Mouse (Mus musculus) small intestine, adult 2 months (tissue): Measurements from ENCODE around the gene Meis1. TPM values are rescaled to one million over a fixed set of nuclear protein-coding genes. Genes with fewer than 3 reads are reported as not detected.

ENCODE experiments used
- H3K27ac ChIP-seq: fragments of 200-500 bp; 2 replicates; pipeline ENCODE4 v1.5.1; 2012; ENCODE audit warnings: low read depth, low read length, control low read depth, inconsistent platforms; ENCODE audit not compliant: insufficient read depth
- H3K27me3 ChIP-seq: fragments of 200-500 bp; 2 replicates; pipeline ENCODE4 v1.6.1; 2012; ENCODE audit warnings: mild to moderate bottlenecking, moderate library complexity, low read length, inconsistent platforms; ENCODE audit not compliant: control insufficient read depth, insufficient read depth
- H3K36me3 ChIP-seq: fragments of 200-500 bp; 2 replicates; pipeline ENCODE4 v1.6.1; 2012; ENCODE audit warnings: mild to moderate bottlenecking, low read length, control low read depth, inconsistent platforms; ENCODE audit not compliant: control insufficient read depth, insufficient read depth
- H3K4me1 ChIP-seq: fragments of 200-500 bp; 2 replicates; pipeline ENCODE4 v1.6.1; 2012; ENCODE audit warnings: low read length, inconsistent platforms, mixed read lengths; ENCODE audit not compliant: control insufficient read depth, insufficient read depth, insufficient read length
- H3K4me3 ChIP-seq: fragments of 200-500 bp; 2 replicates; pipeline ENCODE4 v1.5.1; 2012; ENCODE audit warnings: low read depth, mild to moderate bottlenecking, control low read depth, inconsistent platforms, low read length, moderate library complexity
- CTCF ChIP-seq: fragments of 200-500 bp; IDR thresholded peaks from 2 replicates; pipeline ENCODE4 v1.5.1; 2012; ENCODE audit warnings: low read depth, mild to moderate bottlenecking, control low read depth, inconsistent platforms, low read length, moderate library complexity, mixed read lengths; ENCODE audit not compliant: insufficient replicate concordance, insufficient read length; ENCODE audit errors: extremely low read depth
- POLR2A ChIP-seq: fragments of 200-500 bp; IDR thresholded peaks from 2 replicates; pipeline ENCODE4 v1.6.1; 2012; ENCODE audit warnings: low read depth, mild to moderate bottlenecking, control low read depth, inconsistent platforms, low read length, moderate library complexity
- WGBS: fragments of 180-500 bp; shearing (Covaris S2); methylation state at CpG from one replicate; pipeline ENCODE4 v1.1.7; 2018; 5-methylcytosine and 5-hydroxymethylcytosine counted together
- polyA plus RNA-seq: library from polyadenylated mRNA; depleted of rRNA; stranded (reverse); fragments of >200 nt; gene quantifications from 2 replicates; pipeline ENCODE4 v1.2.3, GENCODE M21; 2012

The Meis1 gene
- polyA plus RNA-seq, 1 experiment, result 4.0 TPM

GRCm38 (mm10) chr11:19014113-19014440 lies 4.7 kb downstream of the Meis1 start:
- Histone ChIP-seq H3K27ac (0 out of 2 replicates have a peak overlapping the region, but pooled peaks have one; percentile 39), H3K4me3 (peak overlapping the region; percentile 56), H3K27me3 (peaks cover 15% of the 10 kb centered on the region), H3K36me3 (no peaks in the 10 kb centered on the region), H3K4me1 (no peaks in the 10 kb centered on the region; the same call in 1 of the 2 replicates)
- 46% methylated on average over 12 of the region's 12 CpGs for WGBS
- no peak for TF ChIP-seq CTCF
- no peak for TF ChIP-seq POLR2A

GRCm38 (mm10) chr11:19013141-19014112 lies 5.4 kb downstream of the Meis1 start:
- Histone ChIP-seq H3K4me3 (peak overlapping the region; percentile 46), H3K27ac (peak overlapping the region; percentile 39; the same call in 1 of the 2 replicates), H3K4me1 (no peaks in the 10 kb centered on the region), H3K27me3 (peaks cover 13% of the 10 kb centered on the region), H3K36me3 (no peaks in the 10 kb centered on the region)
- TF ChIP-seq POLR2A, result no peak
- TF ChIP-seq CTCF, result no peak
- 63% methylated on average over 25 of the region's 25 CpGs for WGBS

- no peak for TF ChIP-seq CTCF
- no peak for TF ChIP-seq POLR2A
- peak overlapping the region; percentile 27; the same call in 1 of the 2 replicates for H3K27ac ChIP-seq
Observed at GRCm38 (mm10) chr11:19012463-19013115, 6.2 kb downstream of the Meis1 start.

DNA sequence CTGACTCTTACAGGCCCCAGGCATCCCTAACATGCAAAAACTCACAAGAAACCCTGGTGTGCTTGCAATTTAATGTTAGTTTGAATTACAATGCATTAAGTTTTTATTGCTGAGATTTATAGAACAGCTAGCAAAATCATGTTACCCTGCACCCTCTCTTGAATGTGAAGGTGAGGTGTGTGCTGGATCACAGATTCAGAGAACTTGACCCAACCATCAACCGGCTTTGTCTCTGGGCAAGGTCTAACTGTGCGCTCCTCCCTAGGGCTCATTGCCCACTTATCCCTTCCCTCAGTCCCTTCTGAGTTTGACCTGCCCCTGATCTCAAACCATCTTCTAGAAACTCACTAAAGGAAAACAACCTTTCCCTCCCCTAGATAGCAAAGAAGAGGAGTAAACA lies 6.8 kb downstream of the Meis1 start:
- Histone ChIP-seq H3K27me3 (peaks cover 13% of the 10 kb centered on the region; the same call in 1 of the 2 replicates), H3K27ac (peak overlapping the region; percentile 27; the same call in 1 of the 2 replicates), H3K36me3 (no peaks in the 10 kb centered on the region), H3K4me1 (no peaks in the 10 kb centered on the region), H3K4me3 (no peak overlapping the region)
- TF ChIP-seq CTCF (no peak), POLR2A (no peak)
- 86% methylated on average over 2 of the region's 2 CpGs for WGBS

More at GRCm38 (mm10) chr11:19012463-19013115, 6.2 kb downstream of the Meis1 start:
- 66% methylated on average over 2 of the region's 2 CpGs for WGBS
- peaks cover 13% of the 10 kb centered on the region; the same call in 1 of the 2 replicates for H3K27me3 ChIP-seq
- no peak overlapping the region for H3K4me3 ChIP-seq
- H3K4me1 ChIP-seq, result no peaks in the 10 kb centered on the region
- no peaks in the 10 kb centered on the region for H3K36me3 ChIP-seq

GRCm38 (mm10) chr11:19011108-19011805 lies 7.5 kb downstream of the Meis1 start:
- Histone ChIP-seq H3K27ac (no peak overlapping the region), H3K4me3 (no peak overlapping the region), H3K4me1 (no peaks in the 10 kb centered on the region), H3K27me3 (peaks cover 12% of the 10 kb centered on the region; the same call in 1 of the 2 replicates), H3K36me3 (no peaks in the 10 kb centered on the region)
- TF ChIP-seq POLR2A, result no peak
- 67% methylated on average over 9 of the region's 9 CpGs for WGBS

DNA sequence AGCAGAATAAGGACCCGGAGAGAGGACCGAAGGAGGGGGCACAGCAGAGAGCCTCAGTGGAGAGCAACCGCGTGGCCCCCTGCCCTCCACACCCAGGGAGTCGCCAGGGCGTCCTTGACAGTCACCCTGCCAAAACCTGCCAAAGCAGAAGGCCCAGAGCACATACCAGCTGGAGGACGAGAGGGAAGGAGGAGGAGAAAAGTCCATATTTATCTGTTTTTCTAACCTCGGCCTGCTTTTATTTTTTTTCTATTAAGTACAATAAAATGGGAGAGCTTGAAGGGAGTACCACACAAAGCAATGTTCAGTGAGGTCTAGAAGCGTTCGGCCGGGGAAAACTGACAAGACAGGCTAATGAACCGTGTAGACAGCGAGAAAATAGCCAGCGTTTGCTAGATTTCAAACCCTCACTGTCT lies 8.4 kb downstream of the Meis1 start:
- no peak for TF ChIP-seq POLR2A
- TF ChIP-seq CTCF, result no peak
- no peak overlapping the region for H3K4me3 ChIP-seq
- peaks cover 4% of the 10 kb centered on the region; the same call in 1 of the 2 replicates for H3K27me3 ChIP-seq
- no peaks in the 10 kb centered on the region for H3K4me1 ChIP-seq
- H3K27ac ChIP-seq, result no peak overlapping the region; the same call in 1 of the 2 replicates
- WGBS, result 65% methylated on average over 14 of the region's 14 CpGs
- no peaks in the 10 kb centered on the region for H3K36me3 ChIP-seq
